Mouse (Mus musculus) heart, postnatal 4 days (tissue): ENCODE measurements around the gene Tcl1b1. TPM values are rescaled to one million over a fixed set of nuclear protein-coding genes. Genes with fewer than 3 reads are reported as not detected.
"Not testable (repeated sequence)": the region's sequence is repeated elsewhere in the genome, so short reads cannot be mapped to it uniquely, and the experiment has no call there.

Source experiments
- DNase-seq: peaks from one replicate; pipeline ENCODE4 v3.0.0; 2021
- total RNA-seq, 2 experiments: library from RNA; stranded (reverse); gene quantifications; 2 replicates each; pipeline ENCODE4 v1.2.3; 2021

The Tcl1b1 gene
- total RNA-seq = not detected

DNA sequence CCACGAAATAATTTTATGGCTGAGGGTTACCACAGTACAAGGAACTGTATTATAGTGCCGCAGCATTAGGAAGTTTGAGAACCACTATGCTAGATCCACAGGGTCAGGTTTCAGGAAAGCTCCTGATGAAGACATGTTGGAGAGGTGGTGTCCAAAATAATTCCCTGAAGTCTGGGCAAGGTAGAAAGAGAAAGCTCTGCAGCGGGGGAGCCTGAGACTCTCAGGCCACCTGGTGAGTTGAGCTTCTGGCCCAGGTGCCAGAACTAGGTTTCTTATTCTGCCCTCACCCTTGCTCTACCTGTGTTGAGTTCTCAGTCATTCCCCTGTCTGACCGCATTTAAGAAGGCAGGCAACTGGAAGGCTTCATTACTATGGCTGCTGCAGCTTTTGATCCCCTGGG is at the start of gene Tcl1b1:
Tcl1b1 (plus strand) TSS at position 301 of the 400 bp plus-strand sequence.
- no peak for DNase-seq

DNA sequence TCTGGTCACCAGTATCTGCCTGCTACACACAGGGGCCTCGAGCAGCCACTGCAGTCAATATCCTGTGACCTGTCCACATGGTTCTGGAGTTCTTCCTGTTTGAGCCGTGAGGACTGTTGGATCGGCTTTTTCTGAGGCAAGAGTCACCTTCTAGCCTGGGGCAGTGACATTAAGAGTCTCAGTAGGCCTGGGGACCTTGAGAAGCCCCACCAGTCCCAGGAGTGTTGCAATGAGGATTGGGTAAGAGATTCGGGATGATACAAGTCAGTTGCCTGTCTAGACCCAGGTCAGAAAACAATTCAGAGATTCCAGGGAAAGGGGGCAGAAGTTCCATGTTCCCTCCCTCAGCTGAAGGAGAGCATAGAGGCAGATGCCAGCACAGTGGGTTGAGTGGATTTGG is 49.7 kb upstream of the Tcl1b1 start:
- no peak for DNase-seq

DNA sequence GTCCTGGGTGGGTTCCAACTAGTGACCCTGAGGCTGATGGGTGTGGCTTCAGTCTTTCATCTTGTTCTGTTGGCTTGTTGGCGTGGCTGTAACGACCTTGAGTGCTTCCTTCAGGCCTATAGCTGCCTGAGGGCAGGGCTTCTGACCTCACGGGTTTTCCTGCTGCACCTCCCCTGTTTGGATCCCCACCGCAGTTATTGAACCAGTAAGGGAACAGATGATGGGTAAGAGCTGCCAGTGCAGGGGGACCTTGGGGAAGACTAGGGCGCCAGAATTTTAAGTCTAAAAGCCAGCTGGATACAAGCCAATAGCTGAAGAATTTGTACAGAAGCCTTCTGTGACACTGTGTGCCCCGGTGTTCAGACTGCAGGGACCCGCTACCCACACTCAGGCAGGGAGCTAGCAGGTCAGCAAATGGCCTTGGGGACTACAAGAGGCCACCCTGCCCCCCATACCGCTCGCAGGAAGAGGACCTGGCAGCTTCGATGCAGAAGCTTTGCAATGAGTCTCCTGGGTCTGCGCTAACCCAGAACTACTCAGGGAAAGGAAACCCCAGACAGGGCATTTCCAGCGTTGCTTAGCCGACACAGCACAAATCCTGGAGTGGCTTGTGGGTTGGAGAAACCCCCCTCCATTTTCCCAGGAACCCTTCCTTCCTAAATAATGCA is 47.0 kb upstream of the Tcl1b1 start:
- DNase-seq = peak; percentile 9

GRCm38 (mm10) chr12:105116648-105117047 is 42.8 kb upstream of the Tcl1b1 start:
- DNase-seq = no peak

GRCm38 (mm10) chr12:105125362-105125761 is 34.1 kb upstream of the Tcl1b1 start:
- DNase-seq = no peak

DNA sequence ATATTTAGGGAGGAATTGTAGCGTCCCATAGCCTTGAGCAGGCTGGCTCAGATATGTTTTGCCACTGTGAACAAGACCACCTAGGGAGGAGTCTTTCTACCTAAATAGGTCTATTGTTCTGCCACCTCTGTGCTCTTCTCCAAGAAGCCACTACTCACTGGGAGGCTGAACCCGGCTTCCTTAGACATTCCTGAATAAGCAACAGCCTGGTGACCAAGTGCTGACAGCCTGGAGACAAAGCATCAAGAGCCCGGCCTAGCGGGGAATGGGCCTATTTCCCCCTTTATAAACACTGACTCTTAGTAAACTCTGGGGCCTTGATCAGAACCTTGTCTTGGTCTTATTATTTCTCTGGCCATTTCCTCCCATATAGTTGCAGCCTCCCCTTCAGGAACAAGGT is 33.0 kb upstream of the Tcl1b1 start:
- DNase-seq = no peak

GRCm38 (mm10) chr12:105127607-105128006 is 31.9 kb upstream of the Tcl1b1 start:
- DNase-seq = no peak

DNA sequence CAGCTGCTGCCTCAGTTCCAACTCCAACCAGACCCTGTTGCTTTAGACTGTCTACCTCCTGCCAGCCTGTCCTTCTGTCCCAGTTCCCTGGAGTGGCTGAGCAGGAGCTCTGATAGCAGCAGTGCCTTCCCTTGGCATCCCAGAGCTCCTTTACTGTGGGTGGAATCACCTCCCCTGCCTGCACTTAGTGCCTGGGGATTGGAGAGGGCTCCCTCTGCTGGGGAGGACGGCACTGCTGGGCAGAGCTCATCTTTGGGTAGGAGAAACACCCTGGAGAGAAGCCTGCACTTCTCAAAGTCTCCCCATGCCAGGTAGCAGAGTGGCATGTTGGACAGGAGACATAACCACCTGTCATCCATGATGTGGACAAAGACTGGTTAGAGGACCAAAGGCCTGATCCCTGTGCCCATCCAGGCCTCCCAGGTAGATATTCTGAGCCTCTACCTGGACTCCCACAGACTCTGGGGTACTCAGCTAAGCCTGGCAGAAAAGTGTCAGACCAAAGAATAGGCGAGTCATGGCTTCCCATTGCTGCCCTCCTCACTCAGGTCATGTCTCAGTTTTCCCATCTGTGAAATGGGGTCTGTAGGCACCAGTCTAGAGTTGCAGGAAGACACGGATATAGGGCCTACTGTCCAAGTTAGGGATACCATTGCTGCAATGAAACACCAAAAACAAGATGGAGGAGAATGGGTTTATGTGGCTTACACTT is 29.8 kb upstream of the Tcl1b1 start:
- DNase-seq = not testable (repeated sequence)

DNA sequence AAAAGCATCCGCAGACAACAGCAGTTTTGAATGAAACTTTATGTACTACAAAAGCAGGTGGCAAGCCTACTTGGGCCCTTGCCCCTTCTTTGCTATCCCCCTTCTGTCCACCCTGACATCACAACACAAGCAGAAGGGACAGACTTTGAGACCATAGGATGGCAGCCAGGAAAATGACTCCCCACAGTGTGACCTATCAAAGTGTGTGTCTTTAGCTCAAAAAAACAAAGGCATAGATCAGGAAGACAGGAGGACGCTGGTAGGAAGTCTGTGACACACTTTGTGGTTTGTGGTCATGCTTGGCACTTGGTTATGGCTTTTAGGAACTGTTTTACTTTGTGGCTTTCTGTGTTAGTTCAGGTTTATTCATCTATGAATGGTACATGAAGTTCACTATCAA is 25.3 kb upstream of the Tcl1b1 start:
- not testable (repeated sequence) for DNase-seq

GRCm38 (mm10) chr12:105134826-105135225 is 24.7 kb upstream of the Tcl1b1 start:
- DNase-seq = not testable (repeated sequence)

DNA sequence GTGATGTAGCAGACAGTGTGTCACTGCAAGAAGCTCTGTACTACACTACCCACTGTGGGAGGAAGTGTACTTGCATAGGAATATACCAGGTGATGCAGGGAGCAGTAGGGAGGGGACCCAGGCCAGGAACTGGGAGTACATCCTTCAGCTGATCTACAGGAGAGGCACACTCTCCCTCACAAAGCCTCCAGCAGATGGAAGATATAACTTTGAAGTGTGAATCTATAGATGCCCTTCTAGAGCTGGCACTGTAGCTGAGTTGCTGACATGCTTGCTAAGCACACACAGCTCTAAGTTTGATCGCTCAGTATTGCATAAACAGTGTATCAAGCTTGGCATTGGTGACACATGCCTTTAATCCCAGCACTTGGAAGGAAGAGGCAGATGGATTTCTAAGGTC is 21.8 kb upstream of the Tcl1b1 start:
- not testable (repeated sequence) for DNase-seq

DNA sequence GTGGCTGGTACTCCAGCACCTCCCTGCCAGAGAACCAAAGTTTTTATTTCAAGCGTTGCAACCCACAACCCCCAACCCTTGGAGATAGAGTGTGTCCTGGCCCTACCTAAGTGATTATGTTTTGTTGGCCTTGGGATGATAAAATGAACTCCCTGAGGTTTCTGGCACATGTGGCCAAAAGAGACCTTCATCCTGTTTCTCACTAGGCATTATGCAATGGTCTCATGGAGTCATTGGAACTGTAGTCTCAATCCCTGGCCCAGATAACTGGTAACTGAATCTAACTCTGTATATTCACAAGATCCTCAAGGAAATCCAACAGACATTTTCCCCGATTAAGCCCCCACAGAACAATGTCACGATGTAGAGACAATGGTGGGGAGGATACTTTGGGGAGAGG is 16.4 kb upstream of the Tcl1b1 start:
- DNase-seq = no peak

- DNase-seq = not testable (repeated sequence)
Measured at GRCm38 (mm10) chr12:105144928-105145327, 14.6 kb upstream of the Tcl1b1 start.

DNA sequence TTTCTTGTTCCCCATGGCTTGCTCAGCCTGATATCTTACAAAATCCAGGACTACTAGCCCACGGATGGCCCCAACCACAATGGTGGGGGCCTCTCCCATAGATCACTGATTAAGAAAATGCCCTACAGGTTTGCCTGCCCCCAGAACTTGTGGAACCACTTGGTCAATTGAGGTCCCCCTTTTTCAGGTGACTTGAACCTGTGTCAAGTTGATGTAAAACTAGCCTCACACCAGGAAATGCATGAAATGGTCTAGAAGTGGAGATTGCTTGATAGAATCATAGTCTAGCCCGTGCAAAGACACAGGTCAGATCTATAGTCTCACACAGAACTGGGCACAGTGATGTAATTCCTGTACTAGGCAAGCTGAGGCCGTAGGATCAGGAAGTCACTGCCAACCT is 13.8 kb upstream of the Tcl1b1 start, which contains the start of gene Tcl1b2:
Tcl1b2 (plus strand) TSS at position 301 of the 400 bp plus-strand sequence.
- no peak for DNase-seq

DNA sequence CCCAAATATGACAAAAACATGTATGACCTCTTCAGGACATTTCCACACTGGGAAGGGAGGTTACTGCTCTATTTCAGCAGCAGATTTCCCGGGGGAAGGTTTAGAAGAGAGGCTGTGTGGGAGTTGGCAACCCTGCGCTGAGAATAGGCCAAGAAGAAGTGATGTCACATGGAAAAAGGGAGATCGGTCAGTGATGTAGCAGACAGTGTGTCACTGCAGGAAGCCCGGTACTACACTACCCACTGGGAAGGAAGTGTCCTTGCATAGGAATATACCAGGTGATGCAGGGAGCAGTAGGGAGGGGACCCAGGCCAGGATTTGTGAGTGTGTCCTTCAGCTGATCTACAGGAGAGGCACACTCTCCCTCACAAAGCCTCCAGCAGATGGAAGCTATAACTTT is 4.2 kb upstream of the Tcl1b1 start:
- peak; percentile 14 for DNase-seq

- DNase-seq = no peak
Measured at GRCm38 (mm10) chr12:105158842-105159241, 648 bp upstream of the Tcl1b1 start.

DNA sequence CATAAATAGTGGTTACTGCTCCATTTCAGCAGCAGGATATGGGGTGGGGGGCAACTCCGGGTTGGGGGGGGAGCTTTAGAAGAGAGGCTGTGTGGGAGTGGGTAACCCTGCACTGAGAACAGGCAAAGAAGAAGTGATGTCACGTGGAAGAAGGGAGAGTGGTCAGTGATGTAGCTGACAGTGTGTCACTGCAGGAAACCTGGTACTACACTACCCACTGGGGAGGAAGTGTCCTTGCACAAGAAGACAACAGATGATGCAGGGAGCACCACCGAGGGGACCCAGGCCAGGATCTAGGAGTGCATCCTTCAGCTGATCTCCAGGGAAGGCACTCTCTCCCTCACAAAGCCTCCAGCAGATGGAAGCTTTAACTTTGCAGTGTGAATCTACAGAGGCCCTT is 7.2 kb downstream of the Tcl1b1 start:
- DNase-seq = no peak

DNA sequence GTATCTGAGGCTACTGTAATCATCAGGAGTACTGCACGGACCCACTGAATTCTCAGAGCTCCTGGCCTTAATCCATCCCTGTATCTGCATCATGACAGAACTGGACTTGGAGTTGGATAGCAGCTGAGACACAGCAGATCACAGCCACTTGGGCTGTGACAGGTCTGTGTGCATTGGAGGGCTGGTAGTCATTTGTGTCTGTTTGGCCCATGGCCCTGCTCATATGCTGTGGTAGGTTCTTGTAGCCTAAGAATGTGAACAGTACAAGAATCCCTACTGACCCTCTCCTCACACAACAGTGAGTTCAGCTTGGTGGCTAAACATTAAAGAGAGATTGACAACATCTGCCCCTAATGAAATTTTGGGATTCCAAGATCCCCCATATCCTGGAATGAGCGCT is 13.9 kb downstream of the Tcl1b1 start:
- DNase-seq = no peak

DNA sequence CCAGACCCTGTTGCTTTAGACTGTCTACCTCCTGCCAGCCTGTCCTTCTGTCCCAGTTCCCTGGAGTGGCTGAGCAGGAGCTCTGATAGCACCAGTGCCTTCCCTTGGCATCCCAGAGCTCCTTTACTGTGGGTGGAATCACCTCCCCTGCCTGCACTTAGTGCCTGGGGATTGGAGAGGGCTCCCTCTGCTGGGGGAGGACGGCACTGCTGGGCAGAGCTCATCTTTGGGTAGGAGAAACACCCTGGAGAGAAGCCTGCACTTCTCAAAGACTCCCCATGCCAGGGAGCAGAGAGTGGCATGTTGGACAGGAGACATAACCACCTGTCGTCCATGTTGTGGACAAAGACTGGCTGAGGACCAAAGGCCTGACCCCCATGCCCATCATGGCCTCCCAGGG is 14.8 kb downstream of the Tcl1b1 start:
- DNase-seq = peak; percentile 69

DNA sequence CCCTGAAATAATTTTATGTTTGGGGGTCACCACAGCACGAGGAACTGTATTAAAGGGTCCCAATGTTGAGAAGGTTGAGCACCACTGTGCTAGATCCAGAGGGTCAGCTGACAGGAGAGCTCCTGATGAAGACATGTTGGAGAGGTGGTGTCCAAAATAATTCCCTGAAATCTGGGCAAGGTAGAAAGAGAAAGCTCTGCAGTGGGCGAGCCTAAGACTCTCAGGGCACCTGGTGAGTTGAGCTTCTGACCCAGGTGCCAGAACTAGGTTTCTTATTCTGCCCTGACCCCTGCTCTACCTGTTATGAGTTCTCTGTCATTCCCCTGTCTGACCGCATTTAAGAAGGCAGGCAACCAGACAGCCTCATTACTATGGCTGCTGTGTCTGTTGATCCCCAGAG is 16.6 kb downstream of the Tcl1b1 start, which contains the start of gene Tcl1b5:
Tcl1b5 (plus strand) TSS at position 301 of the 400 bp plus-strand sequence.
- DNase-seq = not testable (repeated sequence)

GRCm38 (mm10) chr12:105181040-105181644 is 21.7 kb downstream of the Tcl1b1 start:
- DNase-seq = not testable (repeated sequence)

GRCm38 (mm10) chr12:105188980-105189379 is 29.5 kb downstream of the Tcl1b1 start:
- DNase-seq = peak; percentile 25

DNA sequence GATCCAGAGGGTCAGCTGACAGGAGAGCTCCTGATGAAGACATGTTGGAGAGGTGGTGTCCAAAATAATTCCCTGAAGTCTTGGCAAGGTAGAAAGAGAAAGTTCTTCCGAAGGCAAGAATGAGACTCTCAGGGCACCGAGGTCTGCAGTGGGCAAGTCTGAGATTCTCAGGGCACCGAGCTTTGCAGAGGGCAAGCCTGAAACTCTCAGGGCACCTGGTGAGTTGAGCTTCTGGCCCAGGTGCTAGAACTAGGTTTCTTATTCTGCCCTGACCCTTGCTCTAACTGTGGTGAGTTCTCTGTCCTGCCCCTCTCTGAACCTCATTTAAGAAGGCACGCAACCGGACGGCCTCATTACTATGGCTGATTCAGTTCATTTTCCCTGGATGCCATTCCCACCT is 31.3 kb downstream of the Tcl1b1 start, which contains the start of gene Tcl1b3:
Tcl1b3 (plus strand) TSS at position 301 of the 400 bp plus-strand sequence.
- not testable (repeated sequence) for DNase-seq
